Mouse (Mus musculus) mouse trophoblast stem cell (cell line): ENCODE results near the gene Rasgef1c.

Source experiments
- in situ Hi-C, 2 experiments: fragments of 300-500 bp; cut with MseI, MboI; formaldehyde crosslinking; loops; 2 replicates in 1 of 2; 3 replicates in 1 of 2; pipeline ENCODE4 v1.15.1; 2025

Rasgef1c gene

GRCm38 (mm10) chr11:49923539-49923938 is 21.9 kb downstream of the Rasgef1c start:
- in situ Hi-C loops = no loop called here

GRCm38 (mm10) chr11:49926183-49926582 is 24.5 kb downstream of the Rasgef1c start:
- in situ Hi-C loops = no loop called here

- in situ Hi-C loops = no loop called here
Measured at GRCm38 (mm10) chr11:49927169-49927568, 25.5 kb downstream of the Rasgef1c start.

GRCm38 (mm10) chr11:49927670-49928069 is 26.0 kb downstream of the Rasgef1c start:
- in situ Hi-C loops = no loop called here

GRCm38 (mm10) chr11:49931037-49931625 is 29.5 kb downstream of the Rasgef1c start:
- in situ Hi-C loops = no loop called here

GRCm38 (mm10) chr11:49931853-49932252 is 30.2 kb downstream of the Rasgef1c start:
- in situ Hi-C loops = no loop called here

- in situ Hi-C loops = no loop called here
Measured at GRCm38 (mm10) chr11:49933811-49934210, 32.2 kb downstream of the Rasgef1c start.

- in situ Hi-C loops = no loop called here
Measured at GRCm38 (mm10) chr11:49934322-49934721, 32.7 kb downstream of the Rasgef1c start.

- in situ Hi-C loops = no loop called here
Measured at GRCm38 (mm10) chr11:49936458-49936857, 34.8 kb downstream of the Rasgef1c start.

GRCm38 (mm10) chr11:49937779-49938178 is 36.1 kb downstream of the Rasgef1c start:
- in situ Hi-C loops = no loop called here

- in situ Hi-C loops = no loop called here
Measured at GRCm38 (mm10) chr11:49938258-49939164, 36.9 kb downstream of the Rasgef1c start.

- in situ Hi-C loops = no loop called here
Measured at GRCm38 (mm10) chr11:49942841-49943240, 41.2 kb downstream of the Rasgef1c start.

GRCm38 (mm10) chr11:49943901-49944300 is 42.3 kb downstream of the Rasgef1c start:
- in situ Hi-C loops = no loop called here

GRCm38 (mm10) chr11:49945726-49946125 is 44.1 kb downstream of the Rasgef1c start:
- in situ Hi-C loops = no loop called here

GRCm38 (mm10) chr11:49949839-49950238 is 48.2 kb downstream of the Rasgef1c start:
- in situ Hi-C loops = no loop called here

- in situ Hi-C loops = no loop called here
Measured at GRCm38 (mm10) chr11:49953616-49954015, 52.0 kb downstream of the Rasgef1c start.

GRCm38 (mm10) chr11:49955577-49956261 is 54.1 kb downstream of the Rasgef1c start:
- in situ Hi-C loops = loop anchor here (5.0 kb wide), 1 partner anchor 53 kb away; the partner anchor contains the start of gene Rasgef1c (in 2 of the 2)

- in situ Hi-C loops = loop anchor here (5.0 kb wide), 1 partner anchor 56 kb away; the partner anchor contains the start of gene Rasgef1c (in 2 of the 2)
Measured at GRCm38 (mm10) chr11:49958017-49958416, 56.4 kb downstream of the Rasgef1c start.

- in situ Hi-C loops = no loop called here
Measured at GRCm38 (mm10) chr11:49961098-49961740, 59.6 kb downstream of the Rasgef1c start.

GRCm38 (mm10) chr11:49965320-49965719 is 63.7 kb downstream of the Rasgef1c start:
- in situ Hi-C loops = no loop called here

- in situ Hi-C loops = no loop called here
Measured at GRCm38 (mm10) chr11:49969692-49970091, 68.1 kb downstream of the Rasgef1c start.
